ENCODE assay signal across 8 mouse cellular contexts in the genomic region with DNA sequence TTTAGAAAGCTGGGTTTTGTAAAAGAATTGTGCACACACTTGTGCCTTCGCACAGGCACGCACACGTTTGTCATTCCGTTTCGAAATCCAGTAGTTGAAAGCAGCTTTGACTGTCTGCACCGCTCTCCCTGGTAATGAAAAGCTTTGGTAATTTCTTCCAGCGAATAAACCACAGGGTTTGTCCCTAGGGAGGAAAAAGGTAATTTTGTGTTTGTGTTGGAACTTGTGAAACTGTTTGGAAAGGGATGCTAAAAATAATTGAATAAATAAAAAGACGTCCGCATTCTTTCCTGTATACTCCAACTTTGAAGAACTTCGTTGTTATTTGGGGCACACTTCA. TPM values are rescaled to one million over a fixed set of nuclear protein-coding genes. Genes with fewer than 3 reads are reported as not detected.
DNase-seq lines count a peak whose midpoint lies in the region; ATAC-seq and TF ChIP-seq lines count a peak whose summit lies in the region.

No protein-coding gene starts in this region.

- no peak for DNase-seq in cerebellum, adult 2 months
- DNase-seq in cerebellum, postnatal 36 days: no peak
- DNase-seq in MEL (ENCODE audit: low read depth, low spot score): no peak
- DNase-seq in right cerebral cortex, postnatal 25 days: no peak
- no peak for DNase-seq in thymus, postnatal 14 days
- no peak for DNase-seq in right cerebral cortex, adult 2 months (ENCODE audit: low spot score in 2 of 2)

- H3K27ac ChIP-seq in cerebellum, adult 2 months (ENCODE audit: insufficient read depth, low read length): no peak overlapping the region
- H3K27ac ChIP-seq in MEL (ENCODE audit: control insufficient read depth, low read depth, low read length): peak overlapping the region; percentile 49

- peaks cover 0 to 13% of the 10 kb centered on the region in 2 experiments; a peak in 2 of 4 replicates for H3K36me3 ChIP-seq in MEL (ENCODE audit: control insufficient read depth in 1 of 2, insufficient read depth in 2 of 2, low read length in 2 of 2)

- H3K79me2 ChIP-seq in MEL (ENCODE audit: control insufficient read depth, insufficient read depth, low read length, poor library complexity): peaks cover 4% of the 10 kb centered on the region; the same call in 1 of the 2 replicates

- TF ChIP-seq EP300 in MEL (IDR thresholded peaks at IDR 0.05; ENCODE audit: low read depth in 1 of 2, low read length in 2 of 2): no peak

- no peak for TF ChIP-seq CTCF in cerebellum, adult 2 months (IDR thresholded peaks at IDR 0.05; ENCODE audit: borderline replicate concordance, insufficient read depth, low read depth, low read length)
- TF ChIP-seq CTCF in MEL (IDR thresholded peaks at IDR 0.05 in 2 of 3, conservative IDR thresholded peaks at IDR 0.05 in 1 of 3; ENCODE audit: control insufficient read depth in 1 of 3, insufficient read depth in 1 of 3, low read depth in 2 of 3, low read length in 3 of 3, poor library complexity in 1 of 3, severe bottlenecking in 1 of 3): no peak

- ATAC-seq in granulocyte monocyte progenitor cell, adult 5-6 weeks (replicated peaks; ENCODE audit: poor library complexity, severe bottlenecking): peak; percentile 24
- ATAC-seq in megakaryocyte, adult 5-6 weeks (ENCODE audit: poor library complexity, severe bottlenecking): peak; percentile 15; the same call in 1 of the 2 replicates

- no peaks in the 10 kb centered on the region for H3K9me3 ChIP-seq in MEL (replicated peaks; ENCODE audit: insufficient read depth, low read length)

- no peak for TF ChIP-seq RAD21 in MEL (IDR thresholded peaks at IDR 0.05; ENCODE audit: low read depth, low read length)

- peak overlapping the region; percentile 61 for H3K4me3 ChIP-seq in cerebellum, adult 2 months (replicated peaks; ENCODE audit: insufficient read depth, low read depth, low read length)
- peak overlapping the region; percentile 84 to 93 for H3K4me3 ChIP-seq in MEL (ENCODE audit: control insufficient read depth in 1 of 2, insufficient read depth in 1 of 2, low read depth in 2 of 2, low read length in 2 of 2)

- no peaks in the 10 kb centered on the region; the same call in 1 of the 2 replicates for H3K4me1 ChIP-seq in cerebellum, adult 2 months (ENCODE audit: control insufficient read depth, insufficient read depth, low read length)
- H3K4me1 ChIP-seq in MEL (ENCODE audit: control insufficient read depth in 1 of 2, insufficient read depth in 2 of 2, low read length in 2 of 2): peaks cover 6 to 10% of the 10 kb centered on the region in 2 experiments

- peak overlapping the region; percentile 75 for H3K9ac ChIP-seq in MEL (ENCODE audit: control insufficient read depth, low read depth, low read length, poor library complexity, severe bottlenecking)

- WGBS in cerebellum, adult 2 months: 15% methylated on average over 10 of the region's 10 CpGs

- TF ChIP-seq POLR2A in cerebellum, adult 2 months (IDR thresholded peaks at IDR 0.05; ENCODE audit: borderline replicate concordance, insufficient read depth, low read length): no peak
- no peak for TF ChIP-seq POLR2A in MEL (IDR thresholded peaks at IDR 0.05; ENCODE audit: control insufficient read depth in 1 of 2, insufficient read depth in 1 of 2, low read depth in 1 of 2, low read length in 2 of 2, poor library complexity in 1 of 2)

- H3K27me3 ChIP-seq in cerebellum, adult 2 months (ENCODE audit: control insufficient read depth, insufficient read depth, low read length): no peaks in the 10 kb centered on the region; the same call in 1 of the 2 replicates
- H3K27me3 ChIP-seq in MEL (ENCODE audit: control insufficient read depth in 1 of 2, insufficient read depth in 2 of 2, low read length in 2 of 2): no peaks in the 10 kb centered on the region

TF ChIP-seq in MEL, 35 proteins besides CTCF, POLR2A, EP300 and RAD21:
- TF ChIP-seq MAX (IDR thresholded peaks at IDR 0.05; ENCODE audit: low read length) (peak; percentile 8; the same call in 1 of the 2 replicates), CHD2 (IDR thresholded peaks at IDR 0.05; ENCODE audit: low read length) (no peak), POLR2AphosphoS5 (IDR thresholded peaks at IDR 0.05; ENCODE audit: borderline replicate concordance, low read depth, low read length) (no peak), RCOR1 (IDR thresholded peaks at IDR 0.05; ENCODE audit: low read depth, low read length) (no peak), MAZ (IDR thresholded peaks at IDR 0.05; ENCODE audit: low read depth, low read length) (no peak), USF2 (IDR thresholded peaks at IDR 0.05; ENCODE audit: borderline replicate concordance in 1 of 2, insufficient read depth in 1 of 2, low read depth in 1 of 2, low read length in 2 of 2) (no peak), HCFC1 (IDR thresholded peaks at IDR 0.05; ENCODE audit: low read depth, low read length) (no peak), JUND (IDR thresholded peaks at IDR 0.05; ENCODE audit: low read depth, low read length) (no peak), TCF12 (IDR thresholded peaks at IDR 0.05; ENCODE audit: low read depth, low read length) (no peak)

RNA-seq across cellular contexts. Expression of a gene that starts 35.7 kb away (rescaled TPM):
- 58.7 and 62.1 TPM in 2 replicates for polyA plus RNA-seq in cerebellum, adult 2 months (2012; rRNA removed)
- total RNA-seq in MEL (2012; rRNA removed): 45.3 and 45.6 TPM in 2 replicates
- 10 to 100 TPM in 1 of 2 experiments, not detected in 1; 33.5 TPM for polyA plus RNA-seq in MEL (2012; ENCODE audit: insufficient read depth in 1 of 2, insufficient read length in 2 of 2, low read depth in 1 of 2, low replicate concordance in 2 of 2, missing spikeins in 1 of 2)
- total RNA-seq in granulocyte monocyte progenitor cell, adult 5-6 weeks (2014; fragmentation: Nextera tagmentation): 82.1 and 102 TPM in 2 replicates
- total RNA-seq in granulocyte monocyte progenitor cell, adult 5-6 weeks (2017): 69.2 and 82.3 TPM in 2 replicates
- 231 and 298 TPM in 2 replicates for total RNA-seq in megakaryocyte, adult 5-6 weeks (2015)
- total RNA-seq in megakaryocyte, adult 5-6 weeks (2017): 142 and 175 TPM in 2 replicates
